Mouse (Mus musculus): ENCODE measurements around the gene C2cd5. TPM values are rescaled to one million over a fixed set of nuclear protein-coding genes. Genes with fewer than 3 reads are reported as not detected.

C2cd5 gene
- total and polyA plus RNA-seq, 3 experiments: 19.1 to 22.3 (median 19.7) TPM

- Histone ChIP-seq H3K4me3 (replicated peaks in 1 of 3; ENCODE audit: low read depth in 2 of 3, low read length in 2 of 3, poor library complexity in 1 of 3) (no peak overlapping the region), H3K9me3 (replicated peaks; ENCODE audit: low read length) (no peaks in the 10 kb centered on the region), H3K4me2 (ENCODE audit: insufficient read depth, low read depth, poor library complexity, severe bottlenecking) (no peak overlapping the region), H3K4me1 (ENCODE audit: control insufficient read depth in 1 of 2, insufficient read depth in 2 of 2) (peaks cover 0 to 32% of the 10 kb centered on the region in 2 experiments; a peak in 3 of 4 replicates), H3K36me3 (replicated peaks in 1 of 2; ENCODE audit: control insufficient read depth in 1 of 2, insufficient read depth in 1 of 2, low read length in 1 of 2) (peaks cover 43 to 82% of the 10 kb centered on the region in 2 experiments), H3K79me2 (replicated peaks; ENCODE audit: control insufficient read depth, extremely low read depth, insufficient read depth, poor library complexity, severe bottlenecking) (no peaks in the 10 kb centered on the region; the same call in 1 of the 2 replicates), H3K27ac (ENCODE audit: insufficient read depth, low read depth) (no peak overlapping the region), H3K27me3 (replicated peaks) (no peaks in the 10 kb centered on the region), H3K9ac (ENCODE audit: insufficient read depth, low read depth) (no peak overlapping the region)
- TF ChIP-seq RCOR1 (conservative IDR thresholded peaks at IDR 0.05; ENCODE audit: low read depth, low read length): no peak
- TF ChIP-seq ZKSCAN1 (IDR thresholded peaks at IDR 0.05; ENCODE audit: borderline replicate concordance, low read depth, low read length): no peak
- no peak for TF ChIP-seq ELF1 (IDR thresholded peaks at IDR 0.05; ENCODE audit: low read depth, low read length)
- no peak for TF ChIP-seq NELFE (IDR thresholded peaks at IDR 0.05; ENCODE audit: low read depth, low read length)
- TF ChIP-seq RAD21 (IDR thresholded peaks at IDR 0.05; ENCODE audit: low read depth, low read length): no peak
- TF ChIP-seq ZC3H11A (IDR thresholded peaks at IDR 0.05; ENCODE audit: low read depth, low read length): no peak
- TF ChIP-seq ETS1 (conservative IDR thresholded peaks at IDR 0.05; ENCODE audit: low read depth, low read length): no peak
- no peak for TF ChIP-seq PAX5 (IDR thresholded peaks at IDR 0.05; ENCODE audit: low read length)
- TF ChIP-seq ZNF384 (IDR thresholded peaks at IDR 0.05; ENCODE audit: low read depth, low read length): no peak
- TF ChIP-seq MAFK (IDR thresholded peaks at IDR 0.05; ENCODE audit: insufficient replicate concordance, low read length): no peak
- no peak for TF ChIP-seq GABPA (IDR thresholded peaks at IDR 0.05; ENCODE audit: insufficient replicate concordance, low read depth, low read length)
- dilution Hi-C loops (cut with MboI; ENCODE audit: extremely low pct_ligation_motif_present, extremely low pct_unique_long_range_greater_than_20kb, low sequenced_read_pairs): loop anchor here (25.0 kb wide), 1 partner anchor 107 kb away; no protein-coding TSS in a partner anchor
- DNase-seq (ENCODE audit: extremely low read depth): peak; percentile 28
- in situ Hi-C loops (cut with MboI; ENCODE audit: low pct_ligation_motif_present, low pct_unique_long_range_greater_than_20kb, low sequenced_read_pairs): no loop called here
These were observed 19.2 kb downstream of the C2cd5 start for GRCm38 (mm10) chr6:143080774-143081173.

- Histone ChIP-seq H3K79me2 (replicated peaks; ENCODE audit: control insufficient read depth, extremely low read depth, insufficient read depth, poor library complexity, severe bottlenecking) (no peaks in the 10 kb centered on the region; the same call in 1 of the 2 replicates), H3K4me1 (ENCODE audit: control insufficient read depth in 1 of 2, insufficient read depth in 2 of 2) (peaks cover 0 to 22% of the 10 kb centered on the region in 2 experiments; a peak in 2 of 4 replicates), H3K4me2 (ENCODE audit: insufficient read depth, low read depth, poor library complexity, severe bottlenecking) (no peak overlapping the region), H3K27me3 (replicated peaks) (no peaks in the 10 kb centered on the region), H3K9ac (ENCODE audit: insufficient read depth, low read depth) (no peak overlapping the region), H3K27ac (ENCODE audit: insufficient read depth, low read depth) (peak overlapping the region; percentile 24; the same call in 1 of the 2 replicates), H3K9me3 (replicated peaks; ENCODE audit: low read length) (no peaks in the 10 kb centered on the region), H3K4me3 (replicated peaks in 1 of 3; ENCODE audit: low read depth in 2 of 3, low read length in 2 of 3, poor library complexity in 1 of 3) (no peak overlapping the region), H3K36me3 (replicated peaks in 1 of 2; ENCODE audit: control insufficient read depth in 1 of 2, insufficient read depth in 1 of 2, low read length in 1 of 2) (peaks cover 52 to 81% of the 10 kb centered on the region in 2 experiments)
- no peak for TF ChIP-seq ZC3H11A (IDR thresholded peaks at IDR 0.05; ENCODE audit: low read depth, low read length)
- peak; percentile 29 for TF ChIP-seq ZNF384 (IDR thresholded peaks at IDR 0.05; ENCODE audit: low read depth, low read length)
- TF ChIP-seq MAZ (IDR thresholded peaks at IDR 0.05; ENCODE audit: low read depth, low read length): no peak
- no peak for TF ChIP-seq NELFE (IDR thresholded peaks at IDR 0.05; ENCODE audit: low read depth, low read length)
- no peak for TF ChIP-seq CTCF (conservative IDR thresholded peaks at IDR 0.05 in 1 of 2, IDR thresholded peaks at IDR 0.05 in 1 of 2; ENCODE audit: low read depth in 2 of 2, low read length in 2 of 2)
- no peak for DNase-seq (ENCODE audit: extremely low read depth)
- in situ Hi-C loops (cut with MboI; ENCODE audit: low pct_ligation_motif_present, low pct_unique_long_range_greater_than_20kb, low sequenced_read_pairs) (no loop called here), dilution Hi-C loops (cut with MboI; ENCODE audit: extremely low pct_ligation_motif_present, extremely low pct_unique_long_range_greater_than_20kb, low sequenced_read_pairs) (loop anchor here (25.0 kb wide), 1 partner anchor 108 kb away; no protein-coding TSS in a partner anchor)
These were observed 20.8 kb downstream of the C2cd5 start for GRCm38 (mm10) chr6:143079126-143079525.

Measured in CH12.LX (cell line).